Mouse (Mus musculus) ES-E14 (cell line): Measurements from ENCODE around the gene Gm36028.

Source experiments
- CHD2 ChIP-seq: IDR thresholded peaks from 2 replicates; pipeline ENCODE4 v1.6.1; 2014; ENCODE audit warnings: mild to moderate bottlenecking, low read depth, low read length, inconsistent platforms
- HCFC1 ChIP-seq: IDR thresholded peaks from 2 replicates; pipeline ENCODE4 v1.6.1; 2012; ENCODE audit warnings: low read length, inconsistent platforms, borderline replicate concordance; ENCODE audit not compliant: insufficient read depth
- MAFK ChIP-seq: IDR thresholded peaks from 2 replicates; pipeline ENCODE4 v1.6.1; 2014; ENCODE audit warnings: mild to moderate bottlenecking, low read depth, low read length, inconsistent platforms; ENCODE audit not compliant: insufficient read depth

GRCm38 (mm10) chr16:37814383-37814971 is 46.5 kb downstream of the Gm36028 start:
- TF ChIP-seq CHD2 (no peak), MAFK (no peak), HCFC1 (no peak)
